Mouse (Mus musculus): ENCODE results near the gene Fuz.

DNA sequence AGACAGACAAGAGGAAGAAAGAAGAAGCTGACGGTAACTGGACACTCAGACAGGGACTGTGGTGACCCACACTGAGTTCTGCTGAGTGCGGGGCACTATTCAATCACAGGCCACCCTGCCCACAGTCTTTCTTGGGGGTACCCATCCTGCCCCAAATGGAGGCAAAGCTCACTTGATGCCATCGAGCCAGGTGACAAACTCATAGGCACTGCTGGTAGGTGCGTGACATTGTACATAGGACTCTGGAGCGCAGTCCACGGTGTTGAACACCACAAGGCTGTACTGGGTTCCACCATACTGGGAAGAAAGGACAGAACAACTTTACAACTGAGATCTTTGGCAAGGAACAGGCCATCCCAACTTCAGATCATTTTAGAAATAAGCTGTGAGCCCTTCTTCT lies 4.3 kb upstream of the Fuz start:
- TF ChIP-seq POLR2A (IDR thresholded peaks at IDR 0.05; ENCODE audit: low read depth, low read length) = no peak
- TF ChIP-seq CTCF (IDR thresholded peaks at IDR 0.05; ENCODE audit: extremely low read depth, insufficient read length, insufficient replicate concordance, low read depth, low read length) = no peak
